Mouse (Mus musculus) R1 (cell line): ENCODE data around the gene Plekha7.

Experiments
- DNase-seq: peaks from one replicate; pipeline ENCODE4 v3.0.0-alpha.2; 2018; ENCODE audit warnings: low read depth, low spot score

Plekha7 gene

DNA sequence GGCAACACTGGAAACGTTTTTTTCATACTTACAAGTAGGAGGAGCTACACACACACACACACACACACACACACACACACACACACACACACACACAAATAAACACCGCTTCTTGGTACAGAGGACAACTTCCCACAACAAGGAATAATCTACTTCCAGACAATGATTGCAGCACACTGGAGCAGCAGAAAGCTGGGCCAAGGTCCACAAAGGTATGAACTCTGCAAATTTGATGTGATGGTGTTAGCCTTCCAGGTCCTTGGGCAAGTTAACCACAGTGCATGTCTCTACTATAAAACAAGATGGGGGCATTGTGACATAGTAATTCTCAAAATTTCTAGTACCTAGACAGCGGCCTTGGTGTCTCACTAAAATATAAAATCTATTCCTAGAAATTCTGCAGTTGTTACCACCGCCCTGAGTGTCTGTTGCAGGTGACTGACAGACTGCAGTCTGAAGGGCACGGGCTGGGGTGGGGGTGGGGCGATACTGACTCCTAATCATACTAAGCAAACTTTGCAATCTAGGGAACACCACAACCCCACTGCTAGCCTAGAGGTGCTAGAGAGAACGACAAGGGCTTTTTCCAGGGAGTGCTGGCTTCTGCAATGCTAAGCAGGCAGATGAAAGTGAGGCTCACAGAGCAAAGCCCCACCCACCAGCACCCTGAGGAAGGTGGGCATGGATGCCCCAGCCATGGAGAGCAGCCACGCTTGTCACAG, 85.7 kb downstream of the Plekha7 start:
- peak; percentile 71 for DNase-seq

DNA sequence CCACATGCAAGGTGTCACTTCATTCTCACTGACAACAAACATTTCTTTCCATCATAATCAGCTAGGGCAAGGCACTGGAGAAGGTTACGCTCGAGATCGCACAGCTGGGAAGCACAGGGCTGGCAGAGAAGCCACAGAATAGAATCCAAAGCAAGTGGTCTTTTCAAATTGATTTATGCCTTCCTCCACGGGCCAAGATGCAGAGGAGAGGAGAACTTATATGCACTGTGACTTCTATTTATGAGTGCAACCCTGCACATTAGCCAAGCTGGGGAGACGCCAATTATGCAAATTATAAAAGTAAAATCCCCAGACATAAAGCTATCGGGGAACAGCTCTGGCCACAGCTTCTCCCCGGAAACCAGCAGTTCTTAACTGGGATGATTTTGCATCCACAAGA, 86.3 kb downstream of the Plekha7 start:
- DNase-seq, result no peak

DNA sequence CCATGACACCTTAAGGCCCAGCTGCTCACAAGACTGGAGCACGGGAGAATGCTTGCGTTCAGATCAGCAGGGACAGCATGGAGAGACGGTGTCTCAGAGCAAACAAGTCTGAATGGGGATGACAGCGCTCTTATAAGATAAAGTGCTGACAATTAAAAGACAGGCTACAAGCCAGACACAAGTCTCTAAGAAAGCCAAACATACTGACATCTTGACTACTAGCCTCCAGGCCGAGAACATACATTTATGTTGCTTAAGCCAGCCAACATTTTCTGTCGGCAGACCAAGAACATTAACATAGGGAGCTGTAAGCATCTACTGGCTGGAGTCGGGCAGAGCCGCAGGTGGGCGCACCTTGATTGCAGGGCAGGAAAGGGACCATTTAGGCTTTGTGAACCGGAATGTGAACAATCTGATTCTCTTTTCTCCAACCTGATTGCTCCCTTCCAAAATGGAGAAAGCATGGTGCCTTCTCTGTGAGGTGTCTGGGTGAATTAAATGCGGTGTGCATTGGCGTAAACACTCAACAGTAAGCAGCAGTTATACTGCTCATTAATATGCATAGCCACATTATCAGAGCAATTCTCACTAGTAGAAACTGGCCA, 88.0 kb downstream of the Plekha7 start:
- DNase-seq, result peak; percentile 79

DNA sequence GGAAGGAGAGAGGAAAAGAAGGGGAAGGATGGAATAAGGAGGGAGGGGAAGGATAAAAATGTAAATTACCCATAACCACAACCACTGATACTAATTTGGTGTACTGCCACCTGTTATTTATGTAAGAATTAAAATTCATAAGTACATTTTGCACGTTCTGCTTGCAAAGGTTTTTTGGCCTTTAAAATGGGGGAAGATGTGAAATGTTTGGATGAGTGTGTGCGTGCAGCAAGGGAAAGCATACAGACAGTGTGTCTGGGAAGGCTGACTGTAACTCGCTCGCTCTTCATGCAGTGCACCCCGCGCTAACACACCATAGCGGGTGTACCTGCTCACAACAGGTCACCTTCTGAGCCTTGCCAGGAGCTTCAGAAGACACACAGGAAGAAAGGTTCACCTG, 90.4 kb downstream of the Plekha7 start:
- no peak for DNase-seq

DNA sequence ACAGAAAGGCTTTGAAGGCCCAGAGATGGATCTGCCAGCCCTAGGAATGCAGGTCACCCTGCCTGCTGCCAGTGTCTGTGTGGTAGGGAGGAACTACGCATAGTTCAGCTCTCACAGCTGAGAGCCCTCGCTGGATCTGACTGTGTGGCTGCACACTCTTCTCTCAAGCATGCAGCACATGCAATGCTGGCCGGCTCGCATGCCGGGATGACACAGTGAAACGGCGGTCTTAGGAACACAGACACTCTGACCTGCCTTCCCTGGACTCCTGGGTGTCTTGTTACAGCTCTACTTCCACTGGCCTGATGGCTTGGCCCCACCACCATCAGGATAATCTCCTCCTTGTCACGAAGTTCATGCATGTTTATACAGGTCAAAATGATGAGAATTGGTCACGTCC, 96.3 kb downstream of the Plekha7 start:
- no peak for DNase-seq

DNA sequence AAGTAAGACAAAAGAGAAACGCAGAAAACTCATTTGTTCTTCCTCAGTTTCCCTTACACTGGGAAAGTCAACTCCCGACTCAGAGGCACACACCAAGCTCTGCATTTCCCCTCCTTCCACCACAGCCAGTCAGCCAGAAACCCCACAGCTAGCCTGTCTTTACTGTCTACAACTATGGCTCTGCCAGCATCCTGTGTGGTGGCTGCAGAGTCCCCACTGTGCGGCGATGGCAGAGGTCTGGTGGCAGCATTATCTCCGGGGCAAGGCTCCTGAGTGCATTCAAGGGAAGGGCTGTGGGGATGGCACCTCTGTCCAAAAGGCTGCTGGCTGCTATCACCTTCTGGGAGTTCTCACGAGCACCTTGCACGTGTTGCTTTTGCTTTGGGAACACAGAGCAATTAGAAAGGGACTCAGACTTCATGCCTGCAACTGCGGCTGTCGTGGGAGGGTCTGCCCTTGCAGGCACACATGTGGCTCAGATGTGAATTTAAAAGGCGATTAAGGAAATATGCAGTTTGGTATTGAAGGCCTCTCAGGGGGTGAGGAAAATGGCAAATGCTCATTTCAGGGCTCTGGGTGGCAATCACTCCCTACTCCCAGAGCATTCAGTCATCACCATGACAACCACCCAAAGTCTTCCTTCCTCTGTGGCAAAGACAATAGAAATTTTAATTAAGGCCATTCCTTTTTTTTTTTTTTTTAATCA, 98.1 kb downstream of the Plekha7 start:
- no peak for DNase-seq

DNA sequence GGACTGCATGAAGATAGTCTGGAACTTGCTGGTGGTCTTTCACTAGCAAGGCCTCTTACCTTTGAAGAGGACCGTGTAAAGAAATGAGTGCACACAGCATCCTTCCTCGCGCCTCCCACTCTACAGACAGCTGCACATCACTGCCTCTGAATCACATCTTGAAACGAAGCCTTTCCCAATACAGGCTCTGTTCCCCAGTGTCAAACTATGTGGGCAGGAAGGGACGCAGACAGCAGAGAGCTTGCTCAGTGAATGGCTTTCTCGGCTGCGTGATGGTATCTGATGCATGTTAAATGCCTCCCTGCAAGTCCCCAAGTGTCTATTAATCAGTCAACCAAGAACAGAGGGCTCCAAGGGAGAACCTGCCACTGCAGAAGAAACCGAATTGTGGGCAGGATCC, 99.3 kb downstream of the Plekha7 start:
- DNase-seq, result no peak

DNA sequence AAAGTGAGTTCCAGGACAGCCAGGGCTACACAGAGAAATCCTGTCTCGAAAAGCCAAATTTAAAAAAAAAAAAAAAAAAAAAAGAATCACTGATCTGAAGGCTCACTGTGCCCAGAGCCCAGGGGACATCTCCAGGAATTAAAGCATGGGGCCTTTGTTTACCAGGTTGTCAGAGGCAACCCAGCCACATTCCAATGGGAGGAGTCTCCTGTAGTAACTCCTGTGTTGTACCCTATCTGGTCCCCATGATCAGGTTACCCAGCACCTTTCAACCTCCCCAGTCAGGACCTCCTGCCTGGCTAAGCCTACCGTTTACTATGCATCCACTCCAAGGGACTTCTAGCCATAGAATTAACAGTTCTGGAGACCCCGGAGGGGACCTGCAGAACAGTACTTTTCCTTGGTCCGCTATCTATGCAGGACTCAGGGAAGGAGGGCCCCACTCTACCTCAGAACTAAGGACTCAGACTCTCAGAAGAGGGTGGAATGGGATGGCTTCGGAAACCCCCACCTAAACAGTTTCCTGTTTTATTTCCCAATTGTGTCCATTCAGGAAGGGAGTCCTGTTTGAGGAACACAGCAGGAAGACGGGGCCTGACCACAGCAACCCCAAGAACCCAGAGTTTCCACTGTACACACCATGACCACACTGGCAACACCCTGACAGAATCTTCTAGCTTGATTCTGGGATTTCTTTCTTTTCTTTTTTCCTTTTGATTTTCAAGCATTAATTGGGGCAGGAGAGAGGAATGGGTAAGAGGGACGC, 101.2 kb downstream of the Plekha7 start:
- DNase-seq, result peak; percentile 90

DNA sequence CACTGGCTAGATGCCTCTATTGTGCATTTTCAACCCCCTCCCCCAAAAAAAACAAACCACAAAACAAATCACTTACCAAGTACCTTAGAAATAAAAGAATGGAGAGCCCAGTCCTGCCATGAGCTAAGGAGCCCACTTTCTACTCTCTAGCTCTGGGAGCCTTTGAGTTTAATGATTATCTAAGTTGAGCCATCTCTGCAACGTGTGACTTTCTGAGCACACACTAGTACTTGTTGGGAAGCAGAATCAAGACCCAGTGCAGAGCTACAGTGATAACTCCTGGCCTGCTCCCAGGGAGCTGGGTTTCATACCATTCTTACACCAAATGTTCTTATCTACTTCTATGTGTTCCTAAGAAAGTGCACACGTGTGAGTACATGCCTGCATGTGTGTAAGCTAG, 102.7 kb downstream of the Plekha7 start:
- DNase-seq, result no peak

DNA sequence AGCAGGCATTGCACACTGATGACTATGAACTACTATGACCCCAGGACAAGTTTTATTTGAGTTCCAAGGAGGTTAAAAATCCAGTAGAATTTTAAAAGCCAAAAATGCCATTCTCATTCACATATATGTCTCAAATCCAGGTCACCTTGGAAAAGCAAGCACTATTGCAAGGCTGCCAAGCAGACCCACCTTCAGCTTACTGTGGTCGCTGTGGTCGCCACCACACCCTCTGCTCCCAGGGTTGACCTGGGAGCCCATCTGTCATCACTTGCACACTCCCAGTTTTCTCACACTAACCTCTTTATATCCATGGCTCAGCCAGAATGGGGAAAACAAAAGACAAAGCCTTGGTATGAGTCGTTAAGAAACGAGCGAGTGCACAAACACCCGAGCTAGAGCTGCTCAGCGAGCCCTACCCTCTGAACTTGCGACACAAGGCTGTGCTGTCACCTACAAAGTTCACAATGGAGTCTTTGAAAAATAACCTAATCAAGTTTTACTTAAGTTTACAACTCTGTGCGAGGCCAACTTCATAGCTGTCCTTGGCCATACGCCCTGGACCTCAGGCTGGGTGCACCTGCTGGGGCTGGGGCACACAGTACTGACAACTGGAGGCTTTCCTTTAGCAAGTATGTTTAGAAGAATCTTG, 106.0 kb downstream of the Plekha7 start:
- DNase-seq, result no peak

DNA sequence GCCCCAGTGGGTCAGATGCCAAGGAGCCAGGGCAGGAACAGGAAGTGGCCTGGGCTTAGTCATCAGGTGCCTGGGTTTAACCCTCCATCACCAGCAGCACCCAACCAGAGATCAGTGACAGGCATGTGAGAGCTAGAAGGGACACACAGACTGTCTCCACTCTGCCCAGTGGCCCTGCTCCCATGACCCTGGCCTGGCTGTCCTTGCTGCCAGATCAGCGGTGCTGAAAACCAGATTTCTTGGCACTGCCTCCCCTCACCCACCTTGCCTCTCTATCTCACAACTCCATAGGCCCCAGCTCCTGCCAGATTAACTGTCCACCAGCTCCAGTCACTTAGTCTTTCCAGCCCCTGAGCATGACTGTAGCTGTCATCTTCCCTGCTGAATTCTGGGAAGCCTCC, 107.2 kb downstream of the Plekha7 start:
- no peak for DNase-seq

DNA sequence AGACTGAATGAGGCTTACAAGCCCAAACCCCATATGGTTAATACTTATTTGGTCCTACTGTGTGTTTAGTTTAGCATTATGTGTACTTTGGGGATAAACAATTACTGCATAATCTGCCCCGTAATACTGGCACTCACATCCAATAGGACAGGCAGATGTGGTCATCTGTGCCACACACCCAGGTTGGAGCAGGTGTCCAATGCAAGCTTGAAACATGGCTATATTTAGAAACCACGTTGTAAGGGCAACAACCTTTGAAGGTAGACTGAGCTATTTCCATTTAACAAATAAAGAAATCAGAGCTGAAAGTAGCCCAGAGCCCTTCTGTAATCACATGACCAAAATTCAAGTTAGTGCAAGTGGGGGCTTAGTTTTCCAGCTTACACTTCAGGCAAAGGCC, 107.6 kb downstream of the Plekha7 start:
- DNase-seq, result no peak

DNA sequence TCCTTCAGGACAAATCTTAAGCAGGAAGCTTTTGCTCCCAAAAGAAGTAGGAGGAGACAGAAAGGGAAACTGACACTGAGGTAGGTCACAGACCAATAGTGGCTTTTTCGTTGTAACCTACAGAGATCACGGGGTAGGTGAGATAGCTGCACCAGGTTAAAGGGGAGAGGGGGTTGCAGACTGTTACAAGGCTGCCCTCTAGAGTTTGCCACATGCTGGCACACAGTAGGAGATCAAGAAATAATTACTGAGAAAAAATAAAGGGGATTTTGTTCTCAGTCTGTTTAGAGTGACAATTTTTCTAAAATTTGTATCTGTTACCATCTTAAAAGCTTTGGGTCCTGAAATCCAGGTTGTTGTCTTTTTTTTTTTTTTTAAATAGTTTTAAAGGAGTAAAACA, 109.3 kb downstream of the Plekha7 start:
- DNase-seq, result peak; percentile 33

DNA sequence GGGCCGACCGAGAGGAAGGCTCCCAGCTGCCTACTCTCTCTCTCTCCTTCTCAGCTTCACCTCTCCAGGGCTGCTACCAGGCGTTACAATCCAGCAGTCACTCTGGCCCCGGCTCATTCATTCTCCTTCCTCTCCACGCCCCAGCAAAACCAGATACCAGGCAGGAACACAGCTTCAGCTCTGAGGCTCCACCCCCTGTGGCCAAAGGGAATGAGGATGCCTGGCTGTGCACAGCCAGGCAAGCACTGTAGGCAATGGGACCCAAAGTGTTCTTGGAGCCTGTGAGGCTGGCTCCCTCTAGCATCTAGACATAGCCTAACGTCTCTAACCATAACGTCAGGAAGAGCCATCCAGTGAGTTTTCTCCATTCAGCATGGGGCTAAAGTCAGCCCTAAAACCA, 109.8 kb downstream of the Plekha7 start:
- DNase-seq, result peak; percentile 69

DNA sequence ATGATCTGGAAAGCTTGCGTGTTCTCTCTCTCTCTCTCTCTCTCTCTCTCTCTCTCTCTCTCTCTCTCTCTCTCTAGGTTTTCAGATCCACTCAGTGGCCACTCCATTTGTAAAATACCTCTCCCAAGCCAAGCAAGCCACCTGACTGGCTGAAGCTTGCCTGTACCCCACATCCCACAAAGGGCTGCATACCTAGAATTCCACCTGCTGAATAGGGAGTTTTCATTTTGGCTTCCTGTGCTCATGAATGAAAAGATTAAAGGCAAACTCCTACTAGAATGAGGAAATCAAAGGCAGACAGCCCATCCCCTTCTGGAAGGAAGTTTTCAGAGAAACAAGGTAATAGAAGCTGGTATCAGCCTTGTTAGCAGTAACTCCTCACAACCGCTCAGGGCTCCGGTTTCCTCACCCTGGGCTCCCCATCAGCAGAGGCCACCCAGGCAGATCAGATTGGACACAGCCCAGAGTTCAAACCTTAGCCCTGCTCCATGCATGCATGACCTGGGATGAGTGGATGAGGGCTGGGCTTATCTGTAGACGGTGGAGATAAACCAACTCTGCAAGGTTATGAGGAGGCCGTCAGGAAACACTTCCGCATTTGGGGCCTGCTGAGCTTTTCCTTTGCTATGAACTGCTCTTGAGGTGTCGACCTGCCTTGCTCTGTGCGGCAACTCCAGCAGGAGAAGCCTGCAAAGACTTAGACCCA, 111.0 kb downstream of the Plekha7 start:
- DNase-seq, result peak; percentile 86

DNA sequence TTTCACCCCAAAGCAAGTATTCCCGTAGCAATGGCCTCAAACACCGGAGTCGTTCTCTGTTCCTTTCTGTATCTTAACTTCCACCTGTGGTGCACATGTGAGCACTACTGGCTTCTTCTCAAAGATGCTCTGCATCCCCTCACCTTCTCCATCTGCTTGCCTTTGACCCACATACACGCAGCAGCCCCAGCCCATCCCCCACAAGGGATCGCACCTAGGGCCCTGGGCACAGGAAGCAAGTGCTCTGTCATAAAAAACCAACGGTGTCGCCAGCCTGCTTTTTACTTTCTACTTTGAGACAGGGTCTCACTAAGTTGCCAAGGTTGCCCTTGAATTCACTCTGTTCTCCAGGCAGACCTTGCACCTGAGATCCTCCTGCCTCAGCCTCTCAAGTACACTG, 113.2 kb downstream of the Plekha7 start:
- DNase-seq, result no peak

DNA sequence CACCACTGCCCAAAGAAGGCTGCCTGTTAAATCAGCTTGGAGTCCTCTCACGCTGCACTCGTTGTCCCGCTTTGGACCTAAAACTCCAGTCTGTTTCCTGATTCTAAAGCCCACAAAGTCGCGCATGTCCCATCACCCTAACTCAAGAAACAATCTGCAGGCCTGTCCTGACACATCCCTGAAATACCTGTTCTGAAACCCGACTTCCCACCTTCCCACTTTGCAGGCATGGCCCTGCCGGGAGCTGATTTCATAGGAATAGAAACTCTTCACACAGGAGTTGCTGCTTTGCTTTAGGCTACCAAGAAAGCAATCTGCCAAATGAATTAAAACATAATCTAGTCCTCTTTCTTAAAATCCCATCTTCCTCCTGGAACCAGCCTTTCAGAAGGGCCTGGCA, 115.2 kb downstream of the Plekha7 start:
- DNase-seq, result no peak

DNA sequence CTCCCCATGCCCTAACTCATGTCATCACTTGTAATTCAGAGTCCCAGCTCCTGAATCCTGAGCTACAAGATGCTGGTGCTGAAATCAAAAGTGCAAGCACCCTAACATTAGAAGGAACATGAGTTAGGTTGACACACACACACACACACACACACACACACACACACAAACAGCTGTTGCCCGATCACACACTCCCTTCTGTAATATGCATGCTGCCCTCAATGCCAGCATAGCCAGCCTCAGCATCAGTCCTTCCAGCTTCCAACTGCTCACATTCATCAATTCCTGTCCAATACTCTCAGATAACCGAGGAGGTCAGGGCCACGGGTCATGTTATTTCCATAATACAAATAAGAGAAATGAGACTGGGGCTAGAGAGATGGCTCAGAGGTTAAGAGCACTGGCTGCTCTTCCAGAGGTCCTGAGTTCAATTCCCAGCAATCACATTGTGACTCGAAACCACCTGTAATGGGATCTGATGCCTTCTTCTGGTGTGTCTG, 116.0 kb downstream of the Plekha7 start:
- no peak for DNase-seq

DNA sequence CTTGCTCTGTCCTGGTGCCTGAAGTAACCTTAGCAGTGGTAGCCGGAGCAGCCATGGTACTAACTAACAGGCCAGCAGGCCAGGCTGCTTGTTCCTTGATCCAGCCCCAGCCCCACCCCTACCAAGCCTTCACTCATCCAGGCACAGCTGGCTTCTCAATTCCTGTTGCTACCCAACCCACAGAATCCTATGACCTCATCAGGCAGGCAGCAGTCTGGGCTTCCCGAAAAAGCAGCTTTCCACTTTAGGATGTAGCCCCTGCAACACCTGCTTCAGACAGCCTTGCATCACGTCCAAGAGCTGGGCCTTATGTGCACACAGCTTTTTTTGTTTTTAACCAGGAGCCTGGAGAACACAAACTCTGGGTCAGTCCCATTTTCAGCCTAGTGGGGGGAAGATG, 117.0 kb downstream of the Plekha7 start:
- peak; percentile 41 for DNase-seq

DNA sequence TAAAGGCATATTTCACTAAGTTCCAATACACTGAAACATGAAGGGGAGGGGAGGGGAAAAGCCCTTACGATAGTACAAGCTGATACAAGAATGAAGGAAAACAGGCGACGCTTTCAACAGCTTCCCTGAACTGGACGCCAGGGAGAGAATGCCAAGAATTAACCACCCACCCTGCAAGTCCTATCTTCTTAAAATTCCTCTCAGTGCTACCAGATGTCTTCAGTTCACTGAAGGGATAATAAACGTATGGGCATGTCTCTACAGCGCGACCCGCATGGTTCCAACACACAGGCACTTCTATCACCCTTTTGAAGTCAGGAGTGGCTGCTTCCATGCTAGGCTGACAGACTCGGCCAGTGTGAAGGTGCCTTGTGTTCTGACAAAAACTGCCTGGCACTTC, 118.5 kb downstream of the Plekha7 start:
- DNase-seq, result no peak

DNA sequence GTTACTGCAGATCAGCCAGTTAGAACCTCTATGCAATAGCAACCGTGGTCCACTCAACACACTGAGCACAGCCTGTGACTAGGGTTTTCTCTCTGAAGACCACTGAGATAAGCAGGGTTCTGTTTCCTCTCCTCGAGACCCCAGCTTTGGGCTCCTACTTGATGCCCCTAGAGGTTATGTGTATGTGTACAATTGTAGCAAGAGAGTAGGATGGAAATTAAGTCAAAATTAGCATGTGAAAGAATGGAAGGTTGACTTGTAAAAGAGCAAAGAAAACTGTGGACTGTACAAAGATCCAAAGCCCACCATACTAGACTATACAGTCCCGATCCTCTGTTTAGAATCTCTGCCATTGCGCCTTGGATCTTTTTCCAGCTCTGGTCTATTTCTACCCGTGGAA, 119.8 kb downstream of the Plekha7 start:
- peak; percentile 56 for DNase-seq
